Mouse (Mus musculus) monocyte, adult 59 days (primary cell): ENCODE data around the gene Olfml2b. TPM values are rescaled to one million over a fixed set of nuclear protein-coding genes. Genes with fewer than 3 reads are reported as not detected.

ENCODE experiments used
- total RNA-seq, 2 experiments: library from RNA; stranded (reverse); gene quantifications; one replicate each; pipeline ENCODE4 v1.2.4; 2023

Olfml2b gene
- 1 to 10 TPM; 1.0 to 1.5 TPM for total RNA-seq

DNA sequence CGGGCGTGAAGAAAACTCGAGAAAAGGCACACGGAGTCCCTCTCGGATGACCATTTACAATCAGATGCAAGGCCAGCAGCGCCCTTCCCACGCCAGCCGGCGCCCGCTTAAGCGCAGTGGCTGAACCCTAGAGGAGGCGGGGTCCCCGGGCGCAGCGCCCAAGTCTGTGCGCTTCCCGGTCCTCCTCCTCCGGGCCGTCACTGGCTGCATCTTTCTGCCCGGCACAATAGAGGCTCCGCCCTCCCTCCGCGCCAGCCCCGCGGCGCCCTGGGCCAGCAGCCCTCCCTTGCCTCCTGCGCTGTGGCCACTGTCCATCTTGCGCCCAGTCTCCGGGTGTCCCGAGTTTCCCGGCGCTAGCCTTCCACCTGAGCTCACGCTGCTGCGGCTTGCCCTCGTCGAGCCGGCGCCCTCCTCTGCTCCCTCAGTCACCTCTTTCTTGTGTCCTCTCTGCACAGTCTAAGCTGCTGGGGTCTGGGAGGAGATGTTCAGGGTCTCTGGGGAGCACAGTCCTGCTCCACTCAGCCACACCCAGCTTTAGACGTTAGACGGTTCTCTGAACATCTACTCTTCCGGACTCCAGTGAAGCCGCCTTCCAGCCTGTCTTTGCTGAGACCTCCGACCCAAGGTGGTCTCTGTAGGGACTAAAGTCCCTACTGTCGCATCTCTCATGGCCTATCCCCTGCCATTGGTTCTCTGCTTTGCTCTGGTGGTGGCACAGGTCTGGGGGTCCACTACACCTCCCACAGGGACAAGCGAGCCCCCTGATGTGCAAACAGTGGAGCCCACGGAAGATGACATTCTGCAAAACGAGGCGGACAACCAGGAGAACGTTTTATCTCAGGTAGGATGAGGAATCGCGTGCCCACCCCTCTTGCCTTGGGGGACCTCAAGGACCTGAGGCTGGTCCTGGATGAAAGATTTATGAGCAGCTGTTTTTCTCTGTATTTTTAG is at the start of gene Olfml2b:
Gene Olfml2b, plus strand, starts transcription at position 278 of the 951 bp plus-strand sequence.

Other genes starting within 250 kb of the Olfml2b start
- gene Nos1ap, start 54.7 kb upstream of the Olfml2b start, total RNA-seq, result 10 to 100 TPM; 20.0 to 21.0 TPM
- 10 to 100 TPM; 59.9 to 63.1 TPM for gene Atf6, start 223.2 kb downstream of the Olfml2b start, total RNA-seq
- gene Gm26620, start 240.5 kb downstream of the Olfml2b start, total RNA-seq, result under 1 TPM in 1 of 2 experiments, not detected in 1; 0.63 TPM
- gene Dusp12, start 241.0 kb downstream of the Olfml2b start, total RNA-seq, result 10 to 100 TPM; 10.5 to 18.4 TPM